Mouse (Mus musculus) heart, embryonic 16.5 days (tissue): ENCODE results near the gene Map2k3. TPM values are rescaled to one million over a fixed set of nuclear protein-coding genes. Genes with fewer than 3 reads are reported as not detected.
"Not testable (repeated sequence)": the region's sequence is repeated elsewhere in the genome, so short reads cannot be mapped to it uniquely, and the experiment has no call there.

ENCODE experiments used
- ATAC-seq: fragments of 200-750 bp; cut with Nextera tagmentation; replicated peaks from 2 replicates; pipeline ENCODE4 v1.8.0; 2017; ENCODE audit warnings: moderate number of reproducible peaks; ENCODE audit not compliant: insufficient read depth, low FRiP score; ENCODE audit errors: extremely low read depth
- H3K27ac ChIP-seq: fragments of 300-500 bp; sonication (generic); 2 replicates; pipeline ENCODE4 v1.5.1; 2014; ENCODE audit warnings: mild to moderate bottlenecking, low read length, control low read depth, moderate library complexity
- H3K27me3 ChIP-seq: fragments of 300-500 bp; sonication (generic); 2 replicates; pipeline ENCODE4 v1.6.1; 2014; ENCODE audit warnings: low read length, mixed read lengths; ENCODE audit not compliant: control insufficient read depth, insufficient read depth
- H3K36me3 ChIP-seq: fragments of 300-500 bp; sonication (generic); 2 replicates; pipeline ENCODE4 v1.6.1; 2014; ENCODE audit not compliant: control insufficient read depth, insufficient read depth
- H3K4me1 ChIP-seq: fragments of 300-500 bp; sonication (generic); 2 replicates; pipeline ENCODE4 v1.6.1; 2014; ENCODE audit warnings: low read length, mixed read lengths; ENCODE audit not compliant: control insufficient read depth, insufficient read depth
- H3K4me2 ChIP-seq: fragments of 300-500 bp; sonication (generic); 2 replicates; pipeline ENCODE4 v1.6.1; 2014; ENCODE audit warnings: low read depth, mild to moderate bottlenecking, control low read depth, low read length
- H3K4me3 ChIP-seq: fragments of 300-500 bp; sonication (generic); 2 replicates; pipeline ENCODE4 v1.5.1; 2014; ENCODE audit warnings: mild to moderate bottlenecking, control low read depth, low read length
- H3K9ac ChIP-seq: fragments of 300-500 bp; sonication (generic); 2 replicates; pipeline ENCODE4 v1.6.1; 2014; ENCODE audit warnings: low read length, control low read depth
- H3K9me3 ChIP-seq: fragments of 300-500 bp; sonication (generic); replicated peaks from 2 replicates; pipeline ENCODE4 v1.6.1; 2016; ENCODE audit warnings: low read length; ENCODE audit not compliant: control insufficient read depth
- WGBS: fragments of 180-500 bp; shearing (Covaris S2); extraction: QIAGEN DNeasy Blood & Tissue Kit; methylation state at CpG from one replicate; pipeline ENCODE4 v1.1.7; 2014; 5-methylcytosine and 5-hydroxymethylcytosine counted together
- polyA plus RNA-seq: library from polyadenylated mRNA; unstranded; fragments of >200 nt; fragmentation: Nextera tagmentation; extraction: Ambion mirVana; gene quantifications from 2 replicates; pipeline ENCODE4 v1.2.1, GENCODE M21; 2015

Map2k3 gene
- polyA plus RNA-seq: 67.7 and 69.2 TPM in 2 replicates

DNA sequence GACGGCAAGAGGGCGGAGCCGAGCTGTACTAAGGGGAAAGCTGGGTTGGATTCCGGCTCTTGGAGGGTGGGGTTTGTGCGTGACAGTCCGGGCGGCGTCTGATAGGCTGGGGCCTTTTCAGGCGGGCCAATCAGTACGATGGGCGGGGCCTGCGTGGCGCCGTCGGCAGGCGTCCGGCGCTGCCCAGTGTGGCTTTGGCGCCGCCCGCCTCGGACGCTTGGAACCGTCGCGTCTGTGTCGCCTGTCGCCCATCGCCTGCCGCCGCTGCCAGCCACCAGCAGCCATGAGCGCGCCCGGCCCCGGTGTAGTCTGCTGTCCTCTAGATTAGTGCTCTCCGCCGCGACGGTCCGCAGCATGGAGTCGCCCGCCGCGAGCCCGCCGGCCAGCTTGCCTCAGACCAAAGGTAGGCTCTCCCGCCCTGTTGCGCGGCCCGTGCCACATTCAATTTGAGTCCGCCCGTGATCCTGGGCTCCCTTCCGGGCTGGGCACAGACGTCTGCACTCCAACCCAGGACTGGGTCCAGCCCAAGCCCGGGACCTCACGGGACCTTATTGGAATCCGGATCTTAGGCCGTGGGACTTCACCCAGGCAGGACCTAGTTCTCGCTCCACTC is at the start of gene Map2k3:
Gene Map2k3 (plus strand): TSS at position 165 of the 613 bp plus-strand sequence.
- ATAC-seq: peak; percentile 94
- H3K36me3 ChIP-seq: no peaks in the 10 kb centered on the region
- H3K4me2 ChIP-seq: peak within 1 kb of the TSS; percentile 77
- H3K9me3 ChIP-seq: no peaks in the 10 kb centered on the region
- under 1% methylated on average over 54 of the region's 59 CpGs for WGBS
- H3K4me1 ChIP-seq: peaks cover 41% of the 10 kb centered on the region
- peak within 1 kb of the TSS; percentile 94 for H3K4me3 ChIP-seq
- peak within 1 kb of the TSS; percentile 89 for H3K27ac ChIP-seq
- peak within 1 kb of the TSS; percentile 94 for H3K9ac ChIP-seq
- H3K27me3 ChIP-seq: no peaks in the 10 kb centered on the region

DNA sequence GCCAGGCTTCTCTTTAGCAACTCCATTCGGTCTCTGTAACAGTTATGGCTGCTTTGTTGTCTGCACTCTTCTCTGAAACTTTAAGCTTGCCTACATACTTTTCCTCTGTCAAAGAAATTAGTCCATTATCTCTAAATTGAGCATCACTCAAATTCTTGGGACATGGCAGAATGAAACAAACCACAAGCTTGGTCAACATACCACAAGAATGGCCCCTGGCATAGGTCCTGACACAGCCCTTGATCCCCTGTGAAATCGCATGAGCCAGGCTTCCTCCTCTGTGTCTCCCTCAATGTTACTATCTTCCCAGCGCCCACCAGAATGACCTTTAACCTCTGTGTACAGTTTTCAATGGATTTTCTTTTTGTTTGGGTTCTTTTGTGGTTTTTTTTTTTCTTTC is 49.4 kb upstream of the Map2k3 start:
- WGBS: 70% methylated on average over 3 of the region's 3 CpGs
- H3K4me3 ChIP-seq: no peak overlapping the region
- H3K27me3 ChIP-seq: no peaks in the 10 kb centered on the region
- H3K4me2 ChIP-seq: no peak overlapping the region
- H3K9me3 ChIP-seq: no peaks in the 10 kb centered on the region
- no peak for ATAC-seq
- H3K27ac ChIP-seq: no peak overlapping the region
- H3K36me3 ChIP-seq: no peaks in the 10 kb centered on the region
- peaks cover 17% of the 10 kb centered on the region for H3K4me1 ChIP-seq
- no peak overlapping the region for H3K9ac ChIP-seq

DNA sequence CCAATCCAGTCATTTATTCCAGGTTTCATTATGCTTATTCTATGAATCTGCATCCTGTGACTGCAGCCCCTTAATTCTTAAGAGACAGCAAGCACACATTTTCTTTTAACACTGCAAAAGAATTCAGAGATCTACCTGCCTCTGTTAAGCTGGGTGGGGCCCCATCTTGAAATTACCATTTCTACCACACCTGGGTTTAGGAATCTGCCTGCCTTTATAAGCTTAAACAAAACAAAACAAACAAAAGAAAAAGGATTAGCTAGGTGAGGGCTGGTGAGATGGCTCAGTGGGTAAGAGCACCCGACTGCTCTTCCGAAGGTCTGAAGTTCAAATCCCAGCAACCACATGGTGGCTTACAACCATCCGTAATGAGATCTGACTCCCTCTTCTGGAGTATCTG is 44.8 kb upstream of the Map2k3 start:
- H3K27ac ChIP-seq: not testable (repeated sequence)

DNA sequence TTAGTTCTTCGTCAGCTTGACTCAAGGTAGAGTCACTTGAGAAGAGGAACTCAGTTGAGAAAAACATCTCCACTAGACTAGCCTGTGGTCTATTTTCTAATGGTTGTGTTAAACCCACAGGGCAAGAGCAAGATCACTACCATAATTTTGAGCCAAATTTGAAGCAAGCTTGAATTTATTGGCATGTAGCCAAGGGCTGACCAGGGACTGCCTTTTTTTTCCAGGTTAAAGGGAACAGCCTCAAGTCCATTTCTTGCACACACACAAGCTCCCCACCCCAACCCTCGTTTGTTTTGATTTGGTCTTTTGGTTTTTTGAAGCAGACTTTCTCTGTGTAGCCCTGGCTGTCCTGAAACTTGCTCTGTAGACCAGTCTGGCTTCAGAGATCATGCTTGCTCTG is 42.0 kb upstream of the Map2k3 start:
- H3K36me3 ChIP-seq: no peaks in the 10 kb centered on the region
- 70% methylated on average over 2 of the region's 2 CpGs for WGBS
- no peak overlapping the region for H3K4me3 ChIP-seq
- H3K27me3 ChIP-seq: no peaks in the 10 kb centered on the region
- no peak overlapping the region for H3K27ac ChIP-seq
- H3K4me2 ChIP-seq: no peak overlapping the region
- H3K9me3 ChIP-seq: no peaks in the 10 kb centered on the region
- ATAC-seq: no peak
- H3K9ac ChIP-seq: no peak overlapping the region
- peaks cover 3% of the 10 kb centered on the region; the same call in 1 of the 2 replicates for H3K4me1 ChIP-seq

More for the DNA sequence above, 44.8 kb upstream of the Map2k3 start:
- not testable (repeated sequence) for H3K4me2 ChIP-seq, H3K27me3 ChIP-seq, H3K36me3 ChIP-seq, ATAC-seq, H3K9me3 ChIP-seq, H3K4me3 ChIP-seq, H3K4me1 ChIP-seq, H3K9ac ChIP-seq
- 95% methylated on average over 2 of the region's 3 CpGs for WGBS

DNA sequence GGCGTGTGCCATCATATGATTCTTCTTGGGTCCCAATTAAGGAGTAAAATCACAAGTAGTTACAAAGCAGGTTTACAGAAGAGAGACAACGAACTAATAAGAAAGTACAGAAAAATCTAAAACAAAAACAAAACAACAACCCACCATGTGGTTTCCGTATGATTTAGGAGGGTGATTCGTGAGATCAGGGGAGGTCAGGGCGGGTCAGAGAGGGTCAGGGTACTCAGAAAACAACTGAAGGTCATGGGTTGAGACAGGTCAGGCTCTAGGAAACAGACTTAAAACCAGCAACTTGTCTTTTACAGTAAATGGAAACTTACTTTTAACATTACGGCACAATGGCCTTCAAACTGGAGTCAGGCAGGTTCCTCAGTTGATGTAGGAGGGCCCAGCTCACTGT is 41.5 kb upstream of the Map2k3 start:
- no peak for ATAC-seq
- no peaks in the 10 kb centered on the region for H3K36me3 ChIP-seq
- no peaks in the 10 kb centered on the region for H3K27me3 ChIP-seq
- 65% methylated on average over 6 of the region's 6 CpGs for WGBS
- no peak overlapping the region for H3K27ac ChIP-seq
- no peaks in the 10 kb centered on the region for H3K9me3 ChIP-seq
- H3K4me2 ChIP-seq: no peak overlapping the region
- no peak overlapping the region for H3K4me3 ChIP-seq
- H3K9ac ChIP-seq: no peak overlapping the region
- peaks cover 3% of the 10 kb centered on the region; the same call in 1 of the 2 replicates for H3K4me1 ChIP-seq

DNA sequence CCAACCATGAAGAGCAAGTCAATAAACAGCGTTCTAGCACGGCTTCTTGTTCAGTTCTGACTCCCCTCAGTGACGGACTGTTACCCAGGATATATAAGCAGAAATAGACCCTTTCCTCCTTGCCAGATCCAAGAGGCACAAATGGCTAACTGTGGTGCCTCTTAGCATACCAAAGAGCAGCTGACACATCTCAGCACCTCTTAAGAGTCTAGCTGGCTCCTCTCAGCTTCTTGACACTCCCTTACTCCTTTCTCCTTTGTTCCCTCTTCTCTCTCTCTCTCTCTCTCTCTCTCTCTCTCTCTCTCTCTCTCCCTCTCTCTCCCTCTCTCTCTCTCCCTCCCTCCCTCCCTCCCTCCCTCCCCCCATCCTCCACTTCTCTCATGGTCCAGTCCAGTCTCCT is 41.1 kb upstream of the Map2k3 start:
- no peak overlapping the region for H3K4me3 ChIP-seq
- H3K4me1 ChIP-seq: peaks cover 7% of the 10 kb centered on the region; the same call in 1 of the 2 replicates
- no peak overlapping the region for H3K9ac ChIP-seq
- 50% methylated on average over 3 of the region's 3 CpGs for WGBS
- no peak overlapping the region for H3K4me2 ChIP-seq
- no peaks in the 10 kb centered on the region for H3K9me3 ChIP-seq
- H3K36me3 ChIP-seq: no peaks in the 10 kb centered on the region
- H3K27ac ChIP-seq: no peak overlapping the region
- no peaks in the 10 kb centered on the region for H3K27me3 ChIP-seq
- no peak for ATAC-seq

DNA sequence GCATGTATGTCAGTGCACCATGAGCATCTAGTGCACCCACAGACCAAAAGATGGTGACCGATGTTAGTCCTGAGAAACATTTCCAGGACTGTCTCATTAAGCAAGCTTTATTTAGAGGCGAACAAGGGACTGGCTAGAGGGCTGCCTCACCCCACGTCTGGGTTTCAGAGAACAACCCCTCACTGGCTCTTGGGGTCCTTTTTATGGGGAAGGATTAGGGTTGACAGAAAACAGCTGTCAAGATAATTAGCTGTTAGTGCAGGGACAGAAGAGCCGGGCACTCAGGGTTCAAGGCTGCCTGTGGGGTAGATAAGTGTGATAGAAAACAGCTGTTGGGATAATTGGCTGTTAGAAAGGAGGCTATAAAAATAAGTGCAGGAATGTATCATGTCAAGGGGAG is 35.9 kb upstream of the Map2k3 start:
- 15% methylated on average over 4 of the region's 4 CpGs for WGBS
- no peak for ATAC-seq
- H3K27me3 ChIP-seq: no peaks in the 10 kb centered on the region
- no peaks in the 10 kb centered on the region for H3K9me3 ChIP-seq
- no peak overlapping the region for H3K9ac ChIP-seq
- H3K36me3 ChIP-seq: no peaks in the 10 kb centered on the region
- 0 out of 2 replicates have a peak overlapping the region, but pooled peaks have one; percentile 4 for H3K27ac ChIP-seq
- no peak overlapping the region for H3K4me2 ChIP-seq
- peaks cover 5% of the 10 kb centered on the region; the same call in 1 of the 2 replicates for H3K4me1 ChIP-seq
- no peak overlapping the region for H3K4me3 ChIP-seq

DNA sequence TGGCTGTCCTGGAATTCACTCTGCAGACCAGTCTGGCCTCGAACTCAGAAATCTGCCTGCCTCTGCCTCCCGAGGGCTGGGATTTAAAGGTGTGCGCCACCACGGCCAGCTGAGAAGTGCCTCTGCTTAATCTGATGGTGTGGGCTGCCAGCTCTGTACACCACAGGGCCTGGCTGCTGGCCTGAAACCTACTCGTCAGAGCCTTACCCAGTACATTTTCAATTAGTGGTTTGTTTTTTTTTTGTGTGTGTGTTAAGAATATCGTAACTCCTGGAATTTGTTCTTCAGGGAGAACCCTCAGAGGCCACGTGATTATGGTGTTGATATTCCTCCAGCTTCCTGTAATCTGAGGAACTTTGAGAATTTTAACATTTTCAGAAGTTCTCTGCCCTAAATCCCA is 29.8 kb upstream of the Map2k3 start:
- Histone ChIP-seq H3K4me2 (no peak overlapping the region), H3K27ac (no peak overlapping the region), H3K27me3 (no peaks in the 10 kb centered on the region), H3K9ac (no peak overlapping the region), H3K9me3 (no peaks in the 10 kb centered on the region), H3K4me1 (no peaks in the 10 kb centered on the region), H3K4me3 (no peak overlapping the region), H3K36me3 (peaks cover 11% of the 10 kb centered on the region)
- no peak for ATAC-seq
- 75% methylated on average over 7 of the region's 7 CpGs for WGBS

DNA sequence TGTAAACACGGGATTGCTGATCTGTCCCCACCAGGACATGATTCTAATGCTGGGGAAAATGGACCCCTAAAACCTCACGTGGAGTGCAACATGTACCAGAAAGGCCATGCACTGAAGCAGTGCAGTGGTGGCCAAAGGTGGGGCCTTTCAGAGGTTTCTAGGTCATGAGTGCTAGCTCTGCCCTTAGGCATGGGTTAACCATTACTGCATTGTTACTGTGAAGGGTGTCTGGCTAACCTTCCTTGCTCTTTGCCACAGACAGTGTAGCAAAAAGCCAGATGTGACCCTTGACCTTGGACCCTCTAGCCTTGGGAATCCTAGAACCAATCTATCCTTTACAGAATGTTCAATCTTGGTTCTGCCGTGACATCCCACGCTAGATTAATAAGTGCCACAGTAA is 29.3 kb upstream of the Map2k3 start:
- ATAC-seq: no peak
- H3K27me3 ChIP-seq: no peaks in the 10 kb centered on the region
- H3K4me3 ChIP-seq: no peak overlapping the region
- no peaks in the 10 kb centered on the region for H3K4me1 ChIP-seq
- H3K36me3 ChIP-seq: peaks cover 11% of the 10 kb centered on the region
- no peaks in the 10 kb centered on the region for H3K9me3 ChIP-seq
- H3K9ac ChIP-seq: no peak overlapping the region
- 63% methylated on average over 4 of the region's 4 CpGs for WGBS
- no peak overlapping the region for H3K27ac ChIP-seq
- H3K4me2 ChIP-seq: no peak overlapping the region
